Mouse (Mus musculus): ENCODE results near the gene Ugdh. TPM values are rescaled to one million over a fixed set of nuclear protein-coding genes. Genes with fewer than 3 reads are reported as not detected.
A peak's percentile ranks its signal among the peaks of the same experiment; 100 is the strongest.

Ugdh gene
- polyA plus RNA-seq, 1 experiment: 26.6 TPM

- no peak for DNase-seq (ENCODE audit: low read depth, low spot score)
- WGBS: 4% methylated on average over 15 of the region's 15 CpGs
Measured at GRCm38 (mm10) chr5:65434471-65435362, 1.0 kb downstream of the Ugdh start.

DNA sequence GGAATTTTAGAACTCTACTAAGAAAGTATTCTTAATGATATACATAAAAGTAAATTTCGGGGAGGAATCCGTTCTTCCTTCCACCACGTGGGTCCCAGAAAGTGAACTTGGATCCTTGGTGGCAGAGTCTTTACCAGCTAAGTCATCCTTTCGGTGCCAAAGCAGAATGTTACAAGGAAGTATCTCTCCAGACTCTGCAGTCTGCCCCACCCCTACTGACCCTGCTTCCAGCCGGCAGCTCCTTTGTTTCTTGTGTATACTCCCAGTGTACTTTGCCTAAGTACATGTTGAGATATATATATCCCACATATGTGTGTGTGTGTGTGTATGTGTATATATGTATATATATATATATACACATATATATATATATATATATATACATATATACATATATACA is 6.3 kb downstream of the Ugdh start:
- DNase-seq (ENCODE audit: low read depth, low spot score): no peak
- WGBS: 26% methylated on average over 5 of the region's 5 CpGs

DNA sequence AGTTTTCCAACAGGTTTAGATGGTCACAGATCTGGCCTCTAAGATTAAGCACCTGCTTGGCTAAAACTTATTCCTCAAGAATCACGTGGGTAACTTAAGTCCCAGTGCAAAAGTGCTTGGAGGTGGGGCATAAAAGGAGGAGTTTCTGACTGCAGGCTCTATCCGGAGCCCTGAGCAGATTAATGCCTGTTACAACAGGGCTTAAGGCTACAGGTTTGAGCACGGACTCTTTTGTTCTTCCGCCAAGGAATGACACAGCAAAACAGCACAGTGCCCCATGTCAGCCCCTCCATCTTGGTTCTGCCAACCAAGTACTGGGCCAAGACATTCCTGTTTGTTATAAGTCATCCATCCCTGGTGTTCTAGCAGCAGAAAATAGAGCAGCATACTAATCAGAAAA is 7.4 kb downstream of the Ugdh start:
- no peak for DNase-seq (ENCODE audit: low read depth, low spot score)
- WGBS: 27% methylated on average over 4 of the region's 4 CpGs

GRCm38 (mm10) chr5:65425251-65425650 is 10.5 kb downstream of the Ugdh start:
- DNase-seq (ENCODE audit: low read depth, low spot score): no peak
- 70% methylated on average over 5 of the region's 5 CpGs for WGBS

GRCm38 (mm10) chr5:65424215-65424614 is 11.5 kb downstream of the Ugdh start:
- 32% methylated on average over 6 of the region's 6 CpGs for WGBS
- peak; percentile 81 for DNase-seq (ENCODE audit: low read depth, low spot score)

GRCm38 (mm10) chr5:65422803-65423202 is 12.9 kb downstream of the Ugdh start:
- no peak for DNase-seq (ENCODE audit: low read depth, low spot score)
- WGBS: 90% methylated on average over 8 of the region's 8 CpGs

GRCm38 (mm10) chr5:65420822-65421221 is 14.9 kb downstream of the Ugdh start:
- 23% methylated on average over 6 of the region's 6 CpGs for WGBS
- peak; percentile 75 for DNase-seq (ENCODE audit: low read depth, low spot score)

DNA sequence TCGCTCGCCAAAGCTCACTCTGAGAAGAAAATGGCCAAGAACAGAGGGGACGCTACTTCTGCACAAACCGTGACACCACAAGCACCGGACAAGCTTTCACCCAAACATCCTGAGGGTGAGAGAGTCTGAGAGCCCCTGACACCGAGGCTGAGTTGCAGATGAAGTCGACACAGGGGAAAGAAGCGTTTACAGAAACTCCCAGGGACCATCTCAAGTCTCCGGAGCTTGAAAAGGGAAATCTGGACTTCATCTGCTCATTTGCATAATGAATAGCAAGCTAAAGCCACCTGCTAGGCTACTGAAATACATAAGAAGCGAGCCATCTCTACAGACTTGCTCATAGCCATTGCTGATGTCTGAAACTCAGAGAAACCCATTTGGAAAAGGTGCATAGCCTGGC is 16.6 kb downstream of the Ugdh start:
- WGBS: 88% methylated on average over 10 of the region's 10 CpGs

DNA sequence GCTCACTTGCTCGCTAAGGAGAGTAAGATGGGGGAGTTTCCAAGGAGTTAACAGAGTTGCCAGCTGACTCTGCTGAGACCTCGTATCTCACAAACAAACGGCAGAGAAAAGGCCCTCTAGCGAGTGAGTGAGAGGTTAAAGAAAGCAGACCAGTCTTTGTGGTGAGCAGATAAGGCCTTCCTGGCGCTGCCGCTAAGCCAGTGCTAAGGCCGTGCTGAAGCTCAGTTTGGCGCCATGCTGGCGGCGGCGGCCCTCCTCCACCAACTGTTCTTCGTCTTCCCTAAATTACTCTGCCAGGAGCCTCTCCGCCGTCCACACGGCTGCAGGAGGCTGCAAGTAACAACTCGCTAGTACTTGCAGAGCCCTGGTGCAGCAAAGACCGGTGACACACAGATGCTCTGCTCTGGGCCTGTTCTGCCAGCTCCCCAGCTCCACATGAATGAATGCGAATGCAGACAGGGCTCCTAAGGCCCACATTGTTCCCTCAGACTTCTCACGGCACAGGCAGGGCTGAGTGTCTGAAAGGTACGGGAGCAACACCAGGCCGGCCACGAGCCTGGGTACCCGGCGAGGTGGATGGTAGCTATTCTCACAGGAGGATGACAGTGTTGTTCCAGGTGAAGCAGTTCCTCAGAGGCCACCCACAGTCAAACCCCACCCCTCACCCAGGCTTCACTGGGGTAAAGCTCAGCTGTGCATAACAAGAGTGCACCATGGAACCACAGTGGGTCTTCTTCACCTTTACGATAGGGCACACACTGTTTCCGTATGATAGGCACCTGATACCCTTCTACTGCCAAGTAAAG is 19.9 kb downstream of the Ugdh start:
- DNase-seq (ENCODE audit: low read depth, low spot score): no peak
- 64% methylated on average over 26 of the region's 26 CpGs for WGBS

More for the DNA sequence above, 16.6 kb downstream of the Ugdh start:
- DNase-seq (ENCODE audit: low read depth, low spot score): no peak

GRCm38 (mm10) chr5:65407989-65408388 is 27.8 kb downstream of the Ugdh start:
- 91% methylated on average over 12 of the region's 12 CpGs for WGBS

DNA sequence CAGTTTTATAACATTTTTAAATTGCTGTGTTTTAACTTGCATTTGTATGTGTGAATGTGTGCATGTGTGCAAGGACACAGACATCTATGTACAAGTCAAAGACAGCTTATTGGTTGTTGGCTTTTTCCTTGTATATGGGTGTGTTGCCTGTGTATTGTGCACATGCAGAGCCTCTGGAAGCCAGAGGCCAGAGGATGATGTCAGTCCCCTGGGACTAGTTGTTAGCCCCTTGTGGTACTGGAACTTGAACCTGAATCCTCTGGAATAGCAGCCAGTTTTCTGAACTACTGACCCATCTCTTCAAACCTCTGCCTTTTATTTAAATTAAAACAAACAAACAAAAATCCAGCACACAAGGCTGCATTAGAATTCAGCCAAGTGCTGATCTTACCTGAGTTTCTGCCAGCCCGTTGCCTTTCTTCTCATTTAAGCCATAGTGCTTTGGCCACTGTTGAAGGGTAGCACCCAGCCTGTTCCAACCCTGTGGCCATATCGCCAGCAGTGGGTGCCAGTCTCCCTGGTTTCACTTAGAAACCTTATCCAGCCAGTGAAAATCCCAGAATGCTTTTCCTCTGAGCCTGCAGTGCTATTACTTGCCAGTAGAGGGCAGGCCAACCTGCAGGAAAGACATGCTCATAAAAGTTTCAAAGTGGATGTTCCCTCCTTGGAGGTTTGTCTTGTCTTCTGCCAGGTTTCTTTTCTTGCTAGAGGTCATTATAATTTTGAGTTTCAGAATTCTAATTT is 34.3 kb downstream of the Ugdh start:
- 7% methylated on average over 2 of the region's 2 CpGs for WGBS
- DNase-seq (ENCODE audit: low read depth, low spot score): no peak

More at GRCm38 (mm10) chr5:65407989-65408388, 27.8 kb downstream of the Ugdh start:
- no peak for DNase-seq (ENCODE audit: low read depth, low spot score)

DNA sequence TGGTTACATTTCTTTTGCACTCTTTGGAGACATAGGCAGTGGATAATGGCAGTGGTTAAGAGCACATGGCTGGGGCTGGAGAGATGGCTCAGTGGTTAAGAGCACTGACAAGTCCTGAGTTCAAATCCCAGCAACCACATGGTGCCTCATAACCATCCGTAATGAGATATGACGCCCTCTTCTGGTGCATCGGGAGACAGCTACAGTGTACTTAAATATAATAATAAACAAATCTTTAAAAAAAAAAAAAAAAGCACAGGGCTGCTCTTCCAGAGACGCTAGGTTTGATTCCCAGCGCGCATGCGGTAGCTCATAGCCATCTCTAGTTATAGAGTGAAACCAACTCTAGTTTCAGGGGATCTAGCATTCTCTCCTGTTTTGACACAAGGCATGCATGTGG is 41.3 kb downstream of the Ugdh start:
- no peak for DNase-seq (ENCODE audit: low read depth, low spot score)
- WGBS: 92% methylated on average over 7 of the region's 7 CpGs

GRCm38 (mm10) chr5:65391753-65392152 is 44.0 kb downstream of the Ugdh start:
- WGBS: 1% methylated on average over 12 of the region's 12 CpGs
- DNase-seq (ENCODE audit: low read depth, low spot score): no peak

DNA sequence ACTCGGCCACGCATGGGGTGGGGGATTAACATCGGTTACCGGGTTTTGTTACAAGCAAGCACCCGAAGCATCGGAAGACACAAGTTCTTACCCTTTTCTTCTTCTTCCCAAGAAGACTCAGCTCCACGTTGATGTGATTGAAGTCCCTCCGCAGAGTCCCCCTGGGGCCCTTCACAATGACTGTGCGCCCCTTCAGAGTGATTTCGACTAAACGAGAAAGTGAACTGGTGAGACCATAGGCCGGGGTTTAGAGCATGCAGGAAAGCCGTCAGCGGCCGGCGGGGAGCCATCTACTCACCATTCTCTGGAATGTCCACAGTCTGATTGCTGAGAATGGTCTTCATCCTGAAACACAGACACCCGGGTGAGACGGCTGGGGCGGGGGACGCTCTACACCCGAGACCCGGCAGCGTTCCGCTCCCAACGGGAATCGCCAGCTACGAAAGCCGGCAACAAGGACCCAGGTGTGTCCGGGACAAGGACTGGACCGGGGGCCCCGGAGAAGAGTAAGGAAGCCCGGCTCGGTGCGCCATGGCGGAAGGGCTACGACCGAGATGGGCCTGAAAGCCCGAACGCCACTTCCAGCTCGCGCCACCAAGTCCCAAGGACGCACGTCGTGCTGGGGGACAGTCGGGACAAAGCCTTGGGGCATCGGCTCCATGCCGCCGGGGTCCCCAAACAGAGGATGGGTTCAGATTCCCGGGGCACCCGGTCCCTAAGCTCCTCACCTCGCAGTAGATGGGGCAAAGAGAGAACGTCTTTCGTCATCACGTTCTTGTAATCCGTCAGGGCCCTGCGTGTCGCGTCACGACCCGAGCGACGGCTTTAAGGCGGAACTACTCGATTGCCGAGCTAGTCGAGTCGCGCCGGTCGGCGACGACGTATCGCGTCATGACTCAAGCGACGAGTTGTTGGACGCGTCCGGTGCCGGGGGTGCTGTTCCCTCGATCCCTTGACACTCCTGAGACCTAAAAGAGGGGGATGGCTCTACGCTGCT is 44.8 kb downstream of the Ugdh start, which contains the start of the genes Rpl9 and Lias:
Gene Rpl9, minus strand, starts transcription at position 797 of the 997 bp plus-strand sequence.
Gene Lias, plus strand, starts transcription at position 850 of the 997 bp plus-strand sequence.
- WGBS: under 1% methylated on average over 83 of the region's 83 CpGs
- peak; percentile 70 for DNase-seq (ENCODE audit: low read depth, low spot score)

DNA sequence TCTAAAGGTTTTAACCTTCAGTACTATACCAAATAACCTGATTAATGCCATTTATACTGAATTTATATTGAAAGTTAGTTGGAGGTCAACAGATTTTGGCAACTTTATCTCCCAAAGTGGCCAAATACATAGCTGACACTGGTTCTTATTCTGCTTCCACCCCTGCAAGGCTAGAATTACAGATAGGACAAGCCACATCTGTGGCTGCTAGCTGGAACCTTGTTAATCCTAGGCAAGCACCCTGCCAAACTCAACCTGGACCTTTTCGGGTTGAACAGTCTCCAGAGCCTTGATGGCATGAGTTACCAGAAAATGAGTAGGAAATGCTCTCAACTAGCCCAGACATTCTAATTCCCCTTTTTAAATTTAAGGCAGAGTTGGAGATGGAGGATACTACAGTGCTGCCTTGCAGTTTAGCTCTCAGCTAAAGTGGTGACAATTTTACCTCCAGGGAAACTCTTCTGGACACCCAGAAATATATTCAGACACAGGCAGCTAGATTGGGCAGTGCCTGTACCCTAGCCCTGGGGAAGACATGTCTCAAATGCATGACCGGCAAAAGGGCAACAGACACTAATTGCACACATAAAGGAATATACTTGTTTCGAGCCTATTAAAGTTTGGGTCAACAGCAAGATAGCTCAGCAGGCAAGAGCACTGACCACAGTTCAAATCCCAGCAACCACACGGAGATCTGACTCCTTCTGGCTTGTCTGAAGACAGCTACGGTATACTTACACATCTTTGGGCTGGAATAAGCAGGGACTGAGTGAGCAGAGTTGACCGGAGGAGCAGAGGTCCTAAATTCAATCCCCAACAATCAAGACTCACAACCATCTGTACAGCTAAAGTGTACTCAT is 48.5 kb downstream of the Ugdh start:
- 63% methylated on average over 6 of the region's 6 CpGs for WGBS

DNA sequence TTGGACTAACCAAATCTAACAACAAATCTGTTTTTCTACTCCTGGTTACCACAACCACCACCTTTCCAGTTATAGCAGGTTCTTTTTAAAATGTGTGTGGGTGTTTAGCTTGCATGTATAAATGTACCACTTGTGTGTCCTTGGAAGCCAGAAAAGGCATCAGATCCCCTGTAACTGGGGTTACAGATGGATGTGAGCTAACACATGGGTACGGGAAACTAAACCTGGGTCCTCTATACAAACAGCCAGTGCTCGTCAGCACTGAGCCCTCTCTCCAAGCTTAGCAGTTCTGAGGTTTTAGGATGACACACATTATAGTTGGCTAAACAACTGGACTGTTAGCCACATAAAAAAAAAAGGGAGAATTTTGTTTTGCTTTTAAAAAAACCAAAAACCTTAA is 50.0 kb downstream of the Ugdh start:
- WGBS: 83% methylated on average over 2 of the region's 2 CpGs
- DNase-seq (ENCODE audit: low read depth, low spot score): no peak

More for the DNA sequence above, 48.5 kb downstream of the Ugdh start:
- no peak for DNase-seq (ENCODE audit: low read depth, low spot score)

GRCm38 (mm10) chr5:65374746-65375145 is 61.0 kb downstream of the Ugdh start:
- DNase-seq (ENCODE audit: low read depth, low spot score): no peak
- WGBS: 86% methylated on average over 7 of the region's 7 CpGs

DNA sequence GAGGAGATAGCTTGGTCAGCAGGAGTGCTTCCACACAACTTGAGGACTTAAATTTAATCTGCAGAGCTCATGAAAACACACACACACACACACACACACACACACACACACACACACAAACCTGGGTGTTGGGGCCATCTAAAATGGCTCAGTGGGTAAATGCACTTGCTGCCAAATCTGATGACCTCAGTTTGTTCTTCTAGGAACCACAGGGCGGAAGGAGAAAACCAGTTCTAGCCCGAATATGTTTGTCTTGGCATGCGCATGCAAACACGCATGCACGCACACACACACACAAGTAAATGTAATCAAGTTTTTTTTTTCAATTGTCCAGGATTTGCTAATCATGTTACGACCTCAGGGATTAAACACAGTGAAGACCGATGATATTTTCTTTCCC is 64.2 kb downstream of the Ugdh start:
- WGBS: 63% methylated on average over 7 of the region's 7 CpGs
- DNase-seq (ENCODE audit: low read depth, low spot score): no peak

Data from large intestine, adult 2 months (tissue).